Comparison of ENCODE assay signal across 16 mouse cellular contexts in the genomic region with DNA sequence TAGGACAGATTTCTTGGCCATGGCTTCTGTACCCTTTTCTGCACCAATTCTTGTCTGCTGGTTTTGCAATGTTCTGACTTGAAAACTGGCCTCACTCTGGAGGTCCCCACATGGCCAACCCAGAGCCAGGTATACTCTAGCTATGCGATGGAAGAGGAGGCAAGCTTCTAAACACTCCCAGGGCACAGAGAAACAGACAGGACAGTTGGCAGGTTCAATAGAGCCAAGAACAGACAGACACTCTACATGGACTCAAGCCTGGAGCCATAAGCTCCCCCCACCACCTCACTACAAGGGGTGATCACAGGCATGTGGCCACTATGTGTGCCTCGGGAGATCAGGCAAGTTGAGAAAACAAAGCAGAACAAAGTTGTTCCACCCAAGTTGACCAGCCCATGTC.
"Had no signal": no experiment of that assay in that cellular context is flagged by ENCODE, and none has a peak within 500 bp of the region (broad histone marks: within the 10 kb centered on the region; RNA-seq: fewer than 3 reads in every experiment).

No protein-coding gene starts in this region.

- H3K27ac ChIP-seq: kidney, postnatal 0 days; left cerebral cortex, adult 2 months; liver, embryonic 13.5 days; neural tube, embryonic 12.5 days; neural tube, embryonic 15.5 days; stomach, postnatal 0 days had no signal

- DNase-seq: kidney, postnatal 25 days; layer of hippocampus, postnatal 36 days; liver, embryonic 13.5 days; lung, adult 2 months; lung, postnatal 14 days; lung, postnatal 4 days; midbrain, embryonic 14.5 days; right cerebral cortex, adult 18-20 months; right cerebral cortex, postnatal 14 days; right cerebral cortex, postnatal 4 days; thymus, postnatal 4 days had no signal

- H3K4me3 ChIP-seq: left cerebral cortex, adult 2 months; liver, embryonic 13.5 days; neural tube, embryonic 12.5 days; neural tube, embryonic 15.5 days had no signal

- H3K27me3 ChIP-seq: liver, embryonic 13.5 days; neural tube, embryonic 12.5 days; neural tube, embryonic 15.5 days had no signal

- H3K4me1 ChIP-seq: neural tube, embryonic 12.5 days had no signal
